Mouse (Mus musculus): ENCODE results near the gene 2410004B18Rik.

DNA sequence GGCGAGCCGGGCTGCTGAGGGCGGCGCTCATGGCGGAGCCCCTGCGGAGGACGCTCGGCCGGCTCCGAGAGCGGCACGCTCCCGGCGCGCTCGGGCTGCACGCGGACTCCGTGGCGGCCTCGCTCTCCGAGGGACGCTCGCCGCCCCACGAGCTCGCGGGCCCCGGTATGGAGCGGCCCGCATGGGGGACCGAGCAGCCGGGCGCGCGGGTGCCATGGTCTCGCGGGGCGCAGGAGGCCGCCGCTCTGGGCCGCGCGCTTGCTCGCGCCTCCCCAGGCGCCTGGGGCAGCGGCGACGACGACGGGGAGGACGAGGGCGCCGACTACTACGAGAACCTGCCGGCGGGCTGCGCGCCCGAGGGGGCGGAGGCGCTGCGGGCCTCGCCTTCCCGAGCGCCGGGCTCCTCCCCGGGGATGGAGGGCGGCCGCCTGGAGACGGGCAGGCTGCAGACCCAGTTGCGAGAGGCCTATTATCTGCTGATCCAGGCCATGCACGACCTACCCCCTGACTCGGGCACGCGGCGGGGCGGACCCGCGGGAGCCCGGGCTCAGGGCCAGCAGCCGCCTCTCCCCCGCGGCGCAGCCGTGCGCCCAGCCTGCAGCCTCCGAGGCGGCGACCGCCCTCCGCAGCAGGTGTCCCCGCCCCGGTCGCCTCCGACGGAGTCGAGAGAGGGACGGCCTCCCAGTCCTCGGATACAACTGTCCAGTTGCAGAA lies 50.3 kb downstream of the 2410004B18Rik start:
- TF ChIP-seq POLR2A (IDR thresholded peaks at IDR 0.05; ENCODE audit: borderline replicate concordance, insufficient read depth, low read length), result no peak
- TF ChIP-seq CTCF (IDR thresholded peaks at IDR 0.05; ENCODE audit: borderline replicate concordance, insufficient read depth, low read depth, low read length), result no peak
